Mouse (Mus musculus): ENCODE results near the gene Zfp329. TPM values are rescaled to one million over a fixed set of nuclear protein-coding genes. Genes with fewer than 3 reads are reported as not detected.

The Zfp329 gene
- polyA plus RNA-seq, 1 experiment from 2014 or later, result 2.3 TPM

Other genes with a start within 250 kb of the Zfp329 start
- gene Vmn2r53, start 210.1 kb downstream of the Zfp329 start, polyA plus RNA-seq (2015; fragmentation: Nextera tagmentation; extraction: Ambion mirVana), result not detected in 2 replicates
- gene Vmn2r54, start 178.5 kb downstream of the Zfp329 start, polyA plus RNA-seq (2015; fragmentation: Nextera tagmentation; extraction: Ambion mirVana), result not detected in 2 replicates
- gene Vmn2r55, start 133.9 kb downstream of the Zfp329 start, polyA plus RNA-seq (2015; fragmentation: Nextera tagmentation; extraction: Ambion mirVana), result not detected in 2 replicates
- gene Vmn2r56, start 83.9 kb downstream of the Zfp329 start, polyA plus RNA-seq (2015; fragmentation: Nextera tagmentation; extraction: Ambion mirVana), result not detected in 2 replicates
- gene Zscan18, start 15.2 kb downstream of the Zfp329 start, polyA plus RNA-seq (2015; fragmentation: Nextera tagmentation; extraction: Ambion mirVana), result 0.40 and 0.58 TPM in 2 replicates
- gene Zfp110, start 15.9 kb upstream of the Zfp329 start, polyA plus RNA-seq (2015; fragmentation: Nextera tagmentation; extraction: Ambion mirVana), result 12.0 and 12.7 TPM in 2 replicates
- gene Zfp128, start 62.3 kb upstream of the Zfp329 start, polyA plus RNA-seq (2015; fragmentation: Nextera tagmentation; extraction: Ambion mirVana), result 0.54 and 0.55 TPM in 2 replicates
- 3.3 and 3.9 TPM in 2 replicates for gene Zscan22, start 79.0 kb upstream of the Zfp329 start, polyA plus RNA-seq (2015; fragmentation: Nextera tagmentation; extraction: Ambion mirVana)
- gene Rps5, start 103.4 kb upstream of the Zfp329 start, polyA plus RNA-seq (2015; fragmentation: Nextera tagmentation; extraction: Ambion mirVana), result 473 and 517 TPM in 2 replicates
- 0.07 and 0.09 TPM in 2 replicates for gene Rnf225, start 108.6 kb upstream of the Zfp329 start, polyA plus RNA-seq (2015; fragmentation: Nextera tagmentation; extraction: Ambion mirVana)
- gene Zfp324, start 147.0 kb upstream of the Zfp329 start, polyA plus RNA-seq (2015; fragmentation: Nextera tagmentation; extraction: Ambion mirVana), result 2.4 and 2.6 TPM in 2 replicates
- gene Zfp446, start 159.0 kb upstream of the Zfp329 start, polyA plus RNA-seq (2015; fragmentation: Nextera tagmentation; extraction: Ambion mirVana), result 2.9 TPM in 2 replicates
- gene Slc27a5, start 179.3 kb upstream of the Zfp329 start, polyA plus RNA-seq (2015; fragmentation: Nextera tagmentation; extraction: Ambion mirVana), result 23.6 and 26.5 TPM in 2 replicates
- gene Trim28, start 180.3 kb upstream of the Zfp329 start, polyA plus RNA-seq (2015; fragmentation: Nextera tagmentation; extraction: Ambion mirVana), result 50.0 and 57.9 TPM in 2 replicates
- gene Zbtb45, start 191.2 kb upstream of the Zfp329 start, polyA plus RNA-seq (2015; fragmentation: Nextera tagmentation; extraction: Ambion mirVana), result 10.0 and 11.4 TPM in 2 replicates
- 119 and 122 TPM in 2 replicates for gene Chmp2a, start 215.9 kb upstream of the Zfp329 start, polyA plus RNA-seq (2015; fragmentation: Nextera tagmentation; extraction: Ambion mirVana)
- 10.6 and 14.3 TPM in 2 replicates for gene Ube2m, start 219.4 kb upstream of the Zfp329 start, polyA plus RNA-seq (2015; fragmentation: Nextera tagmentation; extraction: Ambion mirVana)
- gene Mzf1, start 235.9 kb upstream of the Zfp329 start, polyA plus RNA-seq (2015; fragmentation: Nextera tagmentation; extraction: Ambion mirVana), result 0.44 and 0.50 TPM in 2 replicates